In genomic region chr10:25386868-25387267, GRCm38 (mm10) we compare ENCODE assay signal across 11 mouse cellular contexts. TPM values are rescaled to one million over a fixed set of nuclear protein-coding genes. Genes with fewer than 3 reads are reported as not detected.
DNase-seq lines count a peak whose midpoint lies in the region; ATAC-seq and TF ChIP-seq lines count a peak whose summit lies in the region.
"Had no signal": no experiment of that assay in that cellular context is flagged by ENCODE, and none has a peak within 500 bp of the region (broad histone marks: within the 10 kb centered on the region; RNA-seq: fewer than 3 reads in every experiment).

No protein-coding gene starts in this region.

- no peak for TF ChIP-seq POLR2A in lung, adult 2 months (IDR thresholded peaks at IDR 0.05; ENCODE audit: borderline replicate concordance, extremely low read depth, low read depth, low read length)

- no peak for TF ChIP-seq CTCF in lung, adult 2 months (IDR thresholded peaks at IDR 0.05; ENCODE audit: insufficient read depth, low read length)

- peak overlapping the region; percentile 43 for H3K27ac ChIP-seq in heart, embryonic 15.5 days
- H3K27ac ChIP-seq in limb, embryonic 11.5 days (replicated peaks; ENCODE audit: low read depth, low read length): peak overlapping the region; percentile 83
- no peak overlapping the region for H3K27ac ChIP-seq in midbrain, embryonic 15.5 days
- H3K27ac ChIP-seq: forebrain, embryonic 15.5 days; macrophage had no signal

- peak; percentile 44 to 49 for DNase-seq in lung, adult 18-20 months
- no peak for DNase-seq in lung, adult 2 months
- no peak for DNase-seq in limb, embryonic 11.5 days (ENCODE audit: low spot score)
- peak; percentile 20 to 34 for DNase-seq in lung, postnatal 4 days
- DNase-seq in adrenal gland, postnatal 14 days: no peak
- no peak for DNase-seq in urinary bladder, postnatal 4 days (ENCODE audit: low spot score in 2 of 2)
- DNase-seq: cerebellum, adult 2 months had no signal

- whole genome bisulfite sequencing in lung, adult 2 months: 47% methylated on average over 4 of the region's 4 CpGs
- WGBS in heart, embryonic 15.5 days: 45% methylated on average over 4 of the region's 4 CpGs
- 59% methylated on average over 4 of the region's 4 CpGs for WGBS in limb, embryonic 11.5 days
- 83% methylated on average over 4 of the region's 4 CpGs for WGBS in midbrain, embryonic 15.5 days

- H3K4me1 ChIP-seq in lung, adult 2 months (ENCODE audit: control insufficient read depth, insufficient read depth, low read length): peaks cover 9% of the 10 kb centered on the region
- H3K4me1 ChIP-seq in heart, embryonic 15.5 days (replicated peaks): peaks cover 36% of the 10 kb centered on the region
- peaks cover 31% of the 10 kb centered on the region for H3K4me1 ChIP-seq in limb, embryonic 11.5 days (ENCODE audit: control insufficient read depth, insufficient read depth, low read length)
- no peaks in the 10 kb centered on the region for H3K4me1 ChIP-seq in midbrain, embryonic 15.5 days
- H3K4me1 ChIP-seq: forebrain, embryonic 15.5 days had no signal

- no peak overlapping the region for H3K9ac ChIP-seq in heart, embryonic 15.5 days
- H3K9ac ChIP-seq in limb, embryonic 11.5 days (ENCODE audit: low read length): 0 out of 2 replicates have a peak overlapping the region, but pooled peaks have one; percentile 12
- no peak overlapping the region for H3K9ac ChIP-seq in midbrain, embryonic 15.5 days
- H3K9ac ChIP-seq: forebrain, embryonic 15.5 days had no signal

- H3K4me3 ChIP-seq in lung, adult 2 months (replicated peaks; ENCODE audit: extremely low read depth, low read depth, low read length): no peak overlapping the region
- no peak overlapping the region for H3K4me3 ChIP-seq in heart, embryonic 15.5 days
- no peak overlapping the region for H3K4me3 ChIP-seq in limb, embryonic 11.5 days (ENCODE audit: low read depth, low read length)
- H3K4me3 ChIP-seq in midbrain, embryonic 15.5 days: no peak overlapping the region
- H3K4me3 ChIP-seq: forebrain, embryonic 15.5 days had no signal

- H3K9me3 ChIP-seq in heart, embryonic 15.5 days (replicated peaks): no peaks in the 10 kb centered on the region
- H3K9me3 ChIP-seq in limb, embryonic 11.5 days (ENCODE audit: control insufficient read depth, low read length): no peaks in the 10 kb centered on the region
- H3K9me3 ChIP-seq in midbrain, embryonic 15.5 days: no peaks in the 10 kb centered on the region
- H3K9me3 ChIP-seq: forebrain, embryonic 15.5 days had no signal

- H3K36me3 ChIP-seq in heart, embryonic 15.5 days: no peaks in the 10 kb centered on the region
- no peaks in the 10 kb centered on the region for H3K36me3 ChIP-seq in limb, embryonic 11.5 days (ENCODE audit: control insufficient read depth, insufficient read depth, low read length)
- no peaks in the 10 kb centered on the region for H3K36me3 ChIP-seq in midbrain, embryonic 15.5 days (replicated peaks)
- H3K36me3 ChIP-seq: forebrain, embryonic 15.5 days had no signal

- no peak overlapping the region for H3K4me2 ChIP-seq in heart, embryonic 15.5 days
- H3K4me2 ChIP-seq in limb, embryonic 11.5 days (ENCODE audit: low read depth, severe bottlenecking): no peak overlapping the region
- no peak overlapping the region for H3K4me2 ChIP-seq in midbrain, embryonic 15.5 days
- H3K4me2 ChIP-seq: forebrain, embryonic 15.5 days had no signal

- no peaks in the 10 kb centered on the region for H3K27me3 ChIP-seq in heart, embryonic 15.5 days
- H3K27me3 ChIP-seq in limb, embryonic 11.5 days (ENCODE audit: control insufficient read depth, insufficient read depth, low read length): no peaks in the 10 kb centered on the region
- no peaks in the 10 kb centered on the region for H3K27me3 ChIP-seq in midbrain, embryonic 15.5 days (replicated peaks)
- H3K27me3 ChIP-seq: forebrain, embryonic 15.5 days had no signal

- no peak for ATAC-seq in heart, embryonic 15.5 days (replicated peaks; ENCODE audit: insufficient number of reproducible peaks, insufficient read depth, low FRiP score, low read depth)
- no peak for ATAC-seq in limb, embryonic 11.5 days (ENCODE audit: insufficient number of reproducible peaks, low FRiP score, low TSS enrichment, low read depth)
- no peak for ATAC-seq in midbrain, embryonic 15.5 days (replicated peaks)
- ATAC-seq: forebrain, embryonic 15.5 days had no signal

RNA-seq across cellular contexts. Expression of gene Epb41l2, which starts 27.3 kb away (rescaled TPM):
- polyA plus RNA-seq in lung, adult 2 months (2012; rRNA removed): 85.4 and 132 TPM in 2 replicates
- 41.8 and 53.9 TPM in 2 replicates for polyA plus RNA-seq in heart, embryonic 15.5 days (2015; fragmentation: Nextera tagmentation; extraction: Ambion mirVana)
- polyA plus RNA-seq in limb, embryonic 11.5 days (2014; fragmentation: Nextera tagmentation; extraction: Ambion mirVana): 91.6 and 97.2 TPM in 2 replicates
- polyA plus RNA-seq in midbrain, embryonic 15.5 days (2015; fragmentation: Nextera tagmentation; extraction: Ambion mirVana): 25.4 and 27.7 TPM in 2 replicates
- total RNA-seq in adrenal gland, postnatal 14 days (2021): 94.9 and 106 TPM in 2 replicates

Comparison
In these comparisons a context has a peak if more than half of its experiments do, and no peak if none do; other contexts are left out.
1. DNase-seq: peak in lung, adult 18-20 months (2 of 2) and lung, postnatal 4 days (2 of 2); none in lung, adult 2 months (single experiment), limb, embryonic 11.5 days (single experiment), adrenal gland, postnatal 14 days (single experiment) and urinary bladder, postnatal 4 days (0 of 2).